Mouse (Mus musculus): ENCODE data around the gene Icam2. TPM values are rescaled to one million over a fixed set of nuclear protein-coding genes. Genes with fewer than 3 reads are reported as not detected.
A peak's percentile ranks its signal among the peaks of the same experiment; 100 is the strongest.

Icam2 gene
- polyA plus RNA-seq, 1 experiment: 6.8 TPM

DNA sequence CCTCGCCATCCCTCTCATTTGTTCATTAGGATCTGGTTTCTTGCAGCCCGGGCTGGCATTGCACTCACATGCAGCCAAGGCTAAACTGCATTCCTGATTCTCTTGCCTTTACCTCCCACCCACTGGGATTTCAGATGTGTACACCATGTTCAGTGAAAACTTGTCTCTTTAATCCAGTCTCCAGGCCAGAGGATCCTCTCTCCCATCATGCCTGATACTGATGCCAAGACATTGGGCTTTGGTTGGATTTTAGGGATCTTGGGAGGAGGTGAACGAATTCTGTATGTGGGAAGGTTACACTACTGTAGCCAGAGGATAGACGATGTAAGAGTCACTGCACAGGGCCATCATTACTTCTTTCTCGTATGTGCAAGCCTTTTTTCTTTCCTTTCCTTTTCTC lies 37.3 kb upstream of the Icam2 start:
- no peaks in the 10 kb centered on the region for H3K27me3 ChIP-seq (ENCODE audit: control insufficient read depth, insufficient read depth, low read length)
- 94% methylated on average over 5 of the region's 5 CpGs for WGBS
- no peak overlapping the region for H3K4me3 ChIP-seq (replicated peaks; ENCODE audit: insufficient read depth, low read depth, low read length)
- DNase-seq: no peak
- TF ChIP-seq POLR2A (IDR thresholded peaks at IDR 0.05; ENCODE audit: borderline replicate concordance, insufficient read depth, low read length) (no peak), CTCF (IDR thresholded peaks at IDR 0.05; ENCODE audit: borderline replicate concordance, insufficient read depth, low read depth, low read length) (no peak)
- no peak overlapping the region for H3K27ac ChIP-seq (ENCODE audit: insufficient read depth, low read length)
- H3K4me1 ChIP-seq (ENCODE audit: control insufficient read depth, insufficient read depth, low read length): no peaks in the 10 kb centered on the region

DNA sequence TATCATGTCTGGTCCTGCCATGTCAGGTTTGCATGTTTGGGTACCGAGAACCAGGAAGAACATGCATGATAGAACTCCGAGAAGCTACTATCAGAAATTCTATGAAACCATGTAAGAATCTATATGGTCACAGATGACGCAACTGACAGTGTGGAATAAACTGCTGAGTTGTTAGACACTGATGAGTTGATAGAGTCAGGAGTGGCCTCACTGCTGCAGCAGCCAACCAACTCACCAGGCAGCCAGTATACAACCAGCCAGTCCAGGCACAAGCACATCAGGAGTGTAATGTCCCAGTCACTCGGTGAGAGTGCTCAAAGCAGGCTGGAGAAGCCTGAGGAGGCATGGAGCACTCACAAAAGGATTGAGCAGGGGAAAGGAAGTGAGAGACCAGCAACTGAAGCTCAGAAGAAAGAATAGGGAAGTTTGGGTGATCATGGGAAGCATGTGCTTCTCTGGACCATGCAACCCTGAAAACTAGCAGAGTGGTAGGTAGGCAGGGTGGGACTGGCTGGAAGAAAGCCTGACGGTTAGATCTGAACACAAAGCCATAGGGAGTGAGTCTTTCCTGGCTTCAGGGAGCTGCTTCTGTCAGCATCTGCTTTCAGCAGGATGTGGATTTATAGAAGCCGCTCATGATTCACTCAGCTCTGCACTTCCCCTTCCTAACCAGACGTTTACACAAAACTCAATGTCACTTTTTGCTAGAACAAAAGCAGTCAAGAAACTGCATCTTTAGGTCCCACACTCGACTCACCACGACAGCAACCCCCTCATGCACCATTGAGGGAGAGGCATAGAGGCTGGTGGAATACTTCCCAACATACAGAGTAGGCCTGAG lies 31.6 kb upstream of the Icam2 start:
- no peaks in the 10 kb centered on the region for H3K4me1 ChIP-seq (ENCODE audit: control insufficient read depth, insufficient read depth, low read length)
- no peak overlapping the region for H3K4me3 ChIP-seq (replicated peaks; ENCODE audit: insufficient read depth, low read depth, low read length)
- TF ChIP-seq CTCF (IDR thresholded peaks at IDR 0.05; ENCODE audit: borderline replicate concordance, insufficient read depth, low read depth, low read length) (no peak), POLR2A (IDR thresholded peaks at IDR 0.05; ENCODE audit: borderline replicate concordance, insufficient read depth, low read length) (no peak)
- DNase-seq: no peak
- no peaks in the 10 kb centered on the region for H3K27me3 ChIP-seq (ENCODE audit: control insufficient read depth, insufficient read depth, low read length)
- 86% methylated on average over 9 of the region's 9 CpGs for WGBS
- H3K27ac ChIP-seq (ENCODE audit: insufficient read depth, low read length): no peak overlapping the region

DNA sequence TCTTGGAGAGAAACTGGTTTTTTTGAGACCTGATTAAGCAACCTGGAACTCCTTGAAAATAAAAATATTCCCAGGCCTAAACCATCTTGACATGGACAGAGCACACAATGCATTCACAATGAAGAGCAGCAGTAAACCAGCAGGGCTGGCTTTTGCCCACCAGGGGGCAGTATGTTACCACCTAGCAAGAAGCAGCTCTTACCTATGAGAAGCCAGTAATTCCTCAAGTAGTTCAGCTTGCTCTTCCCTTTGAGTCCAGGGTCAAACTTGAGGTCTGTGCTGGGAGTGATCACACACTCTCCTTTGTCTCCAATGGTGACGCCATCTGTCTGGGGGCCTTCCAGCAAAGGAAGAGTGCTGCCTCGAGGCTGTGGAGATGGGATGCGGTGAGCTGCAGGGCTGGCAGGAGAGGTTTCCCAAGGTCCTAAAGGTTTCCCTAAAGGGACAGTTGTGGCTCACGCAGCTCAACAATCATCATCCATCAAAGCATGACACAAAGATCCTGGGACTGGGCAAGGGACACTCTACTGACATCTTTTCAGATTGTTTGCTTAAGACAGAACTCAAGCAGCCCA lies 30.8 kb upstream of the Icam2 start:
- TF ChIP-seq POLR2A (IDR thresholded peaks at IDR 0.05; ENCODE audit: borderline replicate concordance, insufficient read depth, low read length): no peak
- peak; percentile 95 for TF ChIP-seq CTCF (IDR thresholded peaks at IDR 0.05; ENCODE audit: borderline replicate concordance, insufficient read depth, low read depth, low read length)
- H3K4me1 ChIP-seq (ENCODE audit: control insufficient read depth, insufficient read depth, low read length): no peaks in the 10 kb centered on the region
- 38% methylated on average over 4 of the region's 4 CpGs for WGBS
- no peaks in the 10 kb centered on the region for H3K27me3 ChIP-seq (ENCODE audit: control insufficient read depth, insufficient read depth, low read length)
- no peak overlapping the region for H3K27ac ChIP-seq (ENCODE audit: insufficient read depth, low read length)
- DNase-seq: peak; percentile 72 to 80
- H3K4me3 ChIP-seq (replicated peaks; ENCODE audit: insufficient read depth, low read depth, low read length): no peak overlapping the region

DNA sequence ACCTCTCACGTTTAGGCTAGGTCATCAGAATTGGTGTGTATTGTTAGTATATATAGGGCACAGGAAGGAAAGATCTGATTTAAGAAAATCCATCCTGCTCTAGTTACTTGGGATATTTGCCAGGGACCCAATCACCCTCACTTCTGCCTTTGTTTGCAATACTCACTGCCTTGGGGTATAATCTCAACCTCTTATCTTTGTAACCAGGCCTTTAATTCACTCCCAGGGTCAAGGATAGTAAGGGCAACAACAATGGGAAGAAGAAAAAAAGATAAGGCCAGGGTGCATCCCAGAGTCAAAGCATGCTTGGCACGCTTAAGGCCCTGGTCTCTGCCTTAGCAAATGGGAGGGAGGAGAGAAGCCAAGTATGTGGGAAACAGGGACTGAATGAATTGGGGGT lies 30.0 kb upstream of the Icam2 start:
- DNase-seq: no peak
- no peak overlapping the region for H3K4me3 ChIP-seq (replicated peaks; ENCODE audit: insufficient read depth, low read depth, low read length)
- H3K27ac ChIP-seq (ENCODE audit: insufficient read depth, low read length): no peak overlapping the region
- H3K27me3 ChIP-seq (ENCODE audit: control insufficient read depth, insufficient read depth, low read length): no peaks in the 10 kb centered on the region
- no peak for TF ChIP-seq CTCF (IDR thresholded peaks at IDR 0.05; ENCODE audit: borderline replicate concordance, insufficient read depth, low read depth, low read length)
- no peak for TF ChIP-seq POLR2A (IDR thresholded peaks at IDR 0.05; ENCODE audit: borderline replicate concordance, insufficient read depth, low read length)
- H3K4me1 ChIP-seq (ENCODE audit: control insufficient read depth, insufficient read depth, low read length): no peaks in the 10 kb centered on the region
- WGBS: 91% methylated on average over 2 of the region's 2 CpGs

DNA sequence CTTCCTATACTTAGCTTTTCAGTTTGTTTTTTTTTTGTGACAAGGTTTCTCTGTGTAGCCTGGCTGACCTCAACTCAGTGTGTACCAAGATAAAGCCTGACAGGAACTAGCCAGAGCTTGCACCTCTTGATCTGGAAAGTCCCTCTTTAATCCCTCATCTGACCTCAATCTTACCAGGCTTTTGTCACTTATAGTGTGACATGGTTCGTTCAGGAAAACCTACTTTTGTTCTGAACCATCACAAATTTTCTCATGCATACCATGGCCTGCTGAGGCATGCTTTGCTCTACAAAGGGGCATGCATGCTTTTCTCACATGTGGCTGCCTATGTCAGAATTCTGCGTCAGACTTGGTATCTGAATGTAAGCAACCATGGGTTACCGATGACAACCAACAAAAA lies 28.5 kb upstream of the Icam2 start:
- Histone ChIP-seq H3K27ac (ENCODE audit: insufficient read depth, low read length) (no peak overlapping the region), H3K27me3 (ENCODE audit: control insufficient read depth, insufficient read depth, low read length) (no peaks in the 10 kb centered on the region), H3K4me1 (ENCODE audit: control insufficient read depth, insufficient read depth, low read length) (no peaks in the 10 kb centered on the region), H3K4me3 (replicated peaks; ENCODE audit: insufficient read depth, low read depth, low read length) (no peak overlapping the region)
- TF ChIP-seq POLR2A (IDR thresholded peaks at IDR 0.05; ENCODE audit: borderline replicate concordance, insufficient read depth, low read length) (no peak), CTCF (IDR thresholded peaks at IDR 0.05; ENCODE audit: borderline replicate concordance, insufficient read depth, low read depth, low read length) (no peak)
- DNase-seq: no peak
- 64% methylated on average over 3 of the region's 3 CpGs for WGBS

DNA sequence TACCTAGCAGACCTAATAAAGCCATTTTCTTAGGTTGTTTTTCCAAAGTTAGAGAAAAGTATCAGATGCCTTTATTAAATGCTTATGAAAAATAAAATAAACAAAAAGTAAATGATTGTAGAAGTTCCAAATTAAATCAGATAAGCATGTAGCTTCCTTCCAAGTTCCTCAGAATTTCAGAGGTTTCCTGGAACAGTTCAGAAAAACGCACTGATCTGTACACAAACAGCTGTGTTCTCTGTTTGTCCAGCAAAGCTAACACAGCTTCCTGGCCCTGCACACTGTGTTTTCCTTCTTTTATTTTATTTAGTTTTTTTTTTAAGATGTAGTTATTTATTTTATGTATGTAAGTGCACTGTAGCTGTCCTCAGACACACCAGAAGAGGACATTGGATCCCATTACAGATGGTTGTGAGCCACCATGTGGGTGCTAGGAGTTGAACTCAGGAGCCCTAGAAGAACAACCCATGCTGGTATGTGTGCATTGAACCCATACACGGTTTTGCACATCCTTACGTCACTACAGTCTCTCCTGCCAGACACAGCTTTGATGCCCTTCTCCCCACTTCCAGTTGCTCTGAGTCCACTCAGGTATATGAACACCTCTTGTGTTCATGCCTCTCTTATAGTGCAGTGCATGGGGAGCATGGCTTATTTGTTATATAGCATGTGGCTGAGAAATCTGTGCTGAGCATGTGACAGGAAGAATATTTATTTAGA lies 24.9 kb upstream of the Icam2 start:
- H3K27me3 ChIP-seq (ENCODE audit: control insufficient read depth, insufficient read depth, low read length): no peaks in the 10 kb centered on the region
- H3K4me1 ChIP-seq (ENCODE audit: control insufficient read depth, insufficient read depth, low read length): no peaks in the 10 kb centered on the region
- DNase-seq: no peak
- 82% methylated on average over 3 of the region's 3 CpGs for WGBS
- no peak for TF ChIP-seq POLR2A (IDR thresholded peaks at IDR 0.05; ENCODE audit: borderline replicate concordance, insufficient read depth, low read length)
- TF ChIP-seq CTCF (IDR thresholded peaks at IDR 0.05; ENCODE audit: borderline replicate concordance, insufficient read depth, low read depth, low read length): no peak
- no peak overlapping the region for H3K27ac ChIP-seq (ENCODE audit: insufficient read depth, low read length)
- H3K4me3 ChIP-seq (replicated peaks; ENCODE audit: insufficient read depth, low read depth, low read length): no peak overlapping the region

DNA sequence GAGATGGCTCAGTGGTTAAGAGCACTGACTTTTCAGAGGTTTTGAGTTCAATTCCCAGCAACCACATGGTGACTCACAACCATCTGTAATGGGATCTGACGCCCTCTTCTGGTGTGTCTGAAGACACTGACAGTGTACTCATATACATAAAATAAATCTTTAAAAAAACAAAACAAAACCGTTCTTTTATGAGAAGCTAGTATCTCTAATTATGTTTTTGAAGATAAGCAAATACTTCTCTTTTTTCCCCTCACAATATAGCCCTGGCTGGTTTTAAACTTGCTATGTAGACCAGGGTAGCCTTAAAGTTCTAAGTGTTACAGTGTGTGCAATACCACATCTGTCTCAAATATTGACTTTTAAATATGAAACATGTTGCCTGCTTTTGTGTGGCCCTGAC lies 23.3 kb upstream of the Icam2 start:
- H3K4me1 ChIP-seq (ENCODE audit: control insufficient read depth, insufficient read depth, low read length): no peaks in the 10 kb centered on the region
- no peak for TF ChIP-seq POLR2A (IDR thresholded peaks at IDR 0.05; ENCODE audit: borderline replicate concordance, insufficient read depth, low read length)
- TF ChIP-seq CTCF (IDR thresholded peaks at IDR 0.05; ENCODE audit: borderline replicate concordance, insufficient read depth, low read depth, low read length): no peak
- 93% methylated on average over 2 of the region's 2 CpGs for WGBS

More for the DNA sequence above, 23.3 kb upstream of the Icam2 start:
- DNase-seq: no peak
- no peak overlapping the region for H3K4me3 ChIP-seq (replicated peaks; ENCODE audit: insufficient read depth, low read depth, low read length)
- H3K27me3 ChIP-seq (ENCODE audit: control insufficient read depth, insufficient read depth, low read length): no peaks in the 10 kb centered on the region
- no peak overlapping the region for H3K27ac ChIP-seq (ENCODE audit: insufficient read depth, low read length)

Data from cerebellum, adult 2 months (tissue).